Mouse (Mus musculus): ENCODE measurements at regions not wholly inside any gene's neighbourhood (a gene's known extent, or its start where the extent isn't known, plus 50 kb on each side); places are given as distances from the start of the nearest gene placed in this dataset.

DNA sequence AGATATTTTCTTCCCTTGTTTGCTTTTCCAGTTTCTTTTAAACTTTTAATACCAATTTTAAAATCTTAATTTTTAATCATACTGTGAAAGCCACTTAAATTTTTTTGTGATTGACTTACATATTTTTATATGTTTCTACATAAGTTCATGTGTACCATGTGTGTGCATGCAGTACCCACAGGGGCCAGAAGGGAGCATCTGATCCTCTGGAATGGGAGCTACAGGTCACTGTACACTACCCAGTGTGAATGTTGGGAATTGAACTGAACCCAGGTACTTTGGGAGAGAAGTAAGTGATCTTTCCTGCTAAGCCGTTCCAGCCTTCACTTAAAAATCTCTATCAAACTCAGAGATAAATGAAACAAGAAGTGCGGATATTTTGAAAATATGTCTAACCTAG lies 302.5 kb upstream of the Gm15217 start:
- ATAC-seq (replicated peaks; ENCODE audit: poor library complexity): no peak

GRCm38 (mm10) chr14:46077406-46078131 lies 301.6 kb upstream of the Gm15217 start:
- ATAC-seq (replicated peaks; ENCODE audit: poor library complexity): no peak

GRCm38 (mm10) chr14:46082646-46083045 lies 296.6 kb upstream of the Gm15217 start:
- ATAC-seq (replicated peaks; ENCODE audit: poor library complexity): no peak

DNA sequence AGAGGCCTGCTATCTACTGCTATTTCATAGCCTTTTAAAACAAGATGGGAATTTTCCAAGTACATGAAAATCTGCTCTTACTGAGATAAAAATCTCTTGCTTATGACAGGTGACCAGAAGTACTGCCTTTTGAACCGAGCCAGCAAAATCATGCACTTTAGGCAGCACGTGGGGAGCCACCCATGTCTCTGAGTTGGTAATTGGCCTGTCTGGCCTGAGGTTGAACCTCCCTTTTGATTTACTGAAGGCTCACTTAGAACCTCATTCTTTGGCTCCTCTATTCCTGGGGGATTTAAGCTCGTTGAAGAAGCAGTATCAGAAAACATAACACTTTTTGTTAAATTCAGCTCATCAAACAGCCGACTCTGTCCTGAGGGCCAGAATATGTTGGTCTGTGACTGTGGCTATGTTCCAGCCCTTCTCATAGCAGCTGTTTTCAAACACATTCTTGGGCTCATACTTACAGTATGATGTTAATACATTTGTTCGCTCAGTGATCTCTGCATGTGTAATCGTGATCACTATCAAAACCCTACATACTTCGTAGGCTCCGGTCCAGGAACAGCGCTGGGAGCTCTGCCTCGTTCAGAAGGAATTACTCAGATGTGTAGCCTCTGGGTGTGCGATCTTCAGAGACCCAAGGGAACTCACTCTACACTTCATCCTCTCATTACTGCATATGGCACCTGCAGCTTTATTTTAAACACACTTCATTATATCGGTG lies 290.1 kb upstream of the Gm15217 start:
- no peak for ATAC-seq (replicated peaks; ENCODE audit: poor library complexity)

- no peak for ATAC-seq (replicated peaks; ENCODE audit: poor library complexity)
Observed at GRCm38 (mm10) chr14:46115950-46116349, 263.3 kb upstream of the Gm15217 start.

- ATAC-seq (replicated peaks; ENCODE audit: poor library complexity): no peak
Observed at GRCm38 (mm10) chr14:46126541-46126940, 252.7 kb upstream of the Gm15217 start.

GRCm38 (mm10) chr14:46129762-46130161 lies 249.5 kb upstream of the Gm15217 start:
- ATAC-seq (replicated peaks; ENCODE audit: poor library complexity): no peak

GRCm38 (mm10) chr14:46144175-46144574 lies 235.0 kb upstream of the Gm15217 start:
- no peak for ATAC-seq (replicated peaks; ENCODE audit: poor library complexity)

- no peak for ATAC-seq (replicated peaks; ENCODE audit: poor library complexity)
Observed at GRCm38 (mm10) chr14:46144707-46145106, 234.5 kb upstream of the Gm15217 start.

GRCm38 (mm10) chr14:46145584-46145983 lies 233.6 kb upstream of the Gm15217 start:
- ATAC-seq (replicated peaks; ENCODE audit: poor library complexity): no peak

DNA sequence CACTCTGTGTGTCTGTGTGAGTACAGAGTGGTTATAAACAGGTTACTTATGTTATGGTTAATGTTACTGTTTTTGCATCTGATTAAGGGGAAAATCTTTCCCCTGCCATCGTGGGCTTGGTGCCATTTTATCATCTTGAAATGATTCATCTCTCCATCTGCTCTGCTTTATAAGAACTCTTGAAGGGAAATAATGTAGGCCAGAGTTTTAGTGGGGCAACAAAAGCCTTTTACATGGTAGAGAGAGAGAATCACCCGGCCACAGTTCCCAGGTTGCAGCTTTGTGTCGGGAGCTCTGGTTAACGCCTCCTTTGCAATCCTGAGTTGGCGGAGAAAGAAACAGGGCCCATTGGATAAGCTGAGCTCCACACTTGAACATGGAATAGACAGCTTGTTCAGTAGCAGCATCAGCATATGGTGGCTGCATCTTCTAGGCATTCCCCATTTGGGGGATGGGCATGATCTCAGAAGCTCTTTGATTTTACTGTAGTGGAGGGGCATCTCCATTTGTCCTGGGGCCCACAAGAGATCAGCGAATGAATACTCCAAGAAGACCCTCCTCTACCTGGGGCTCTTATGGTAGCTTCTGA lies 230.0 kb upstream of the Gm15217 start:
- no peak for ATAC-seq (replicated peaks; ENCODE audit: poor library complexity)

DNA sequence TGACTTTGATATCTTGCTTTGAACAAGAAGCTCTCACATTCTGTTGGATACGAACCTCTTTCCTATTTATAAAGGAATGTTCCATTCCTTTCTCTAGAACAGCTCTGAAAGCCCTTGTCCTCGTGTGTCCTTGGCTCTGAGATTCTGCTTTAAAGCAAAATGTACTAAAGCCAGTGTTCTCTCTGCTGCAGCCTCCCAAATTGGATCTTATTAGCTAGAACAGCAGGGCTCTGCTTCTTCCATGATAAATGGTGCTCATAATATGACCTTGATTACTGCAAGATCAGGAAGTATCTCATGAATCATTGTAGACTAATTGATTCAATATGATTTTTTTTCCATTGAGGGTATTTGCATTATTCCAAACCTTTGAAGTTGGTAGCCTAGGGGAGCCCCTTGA lies 220.5 kb upstream of the Gm15217 start:
- no peak for ATAC-seq (replicated peaks; ENCODE audit: poor library complexity)

DNA sequence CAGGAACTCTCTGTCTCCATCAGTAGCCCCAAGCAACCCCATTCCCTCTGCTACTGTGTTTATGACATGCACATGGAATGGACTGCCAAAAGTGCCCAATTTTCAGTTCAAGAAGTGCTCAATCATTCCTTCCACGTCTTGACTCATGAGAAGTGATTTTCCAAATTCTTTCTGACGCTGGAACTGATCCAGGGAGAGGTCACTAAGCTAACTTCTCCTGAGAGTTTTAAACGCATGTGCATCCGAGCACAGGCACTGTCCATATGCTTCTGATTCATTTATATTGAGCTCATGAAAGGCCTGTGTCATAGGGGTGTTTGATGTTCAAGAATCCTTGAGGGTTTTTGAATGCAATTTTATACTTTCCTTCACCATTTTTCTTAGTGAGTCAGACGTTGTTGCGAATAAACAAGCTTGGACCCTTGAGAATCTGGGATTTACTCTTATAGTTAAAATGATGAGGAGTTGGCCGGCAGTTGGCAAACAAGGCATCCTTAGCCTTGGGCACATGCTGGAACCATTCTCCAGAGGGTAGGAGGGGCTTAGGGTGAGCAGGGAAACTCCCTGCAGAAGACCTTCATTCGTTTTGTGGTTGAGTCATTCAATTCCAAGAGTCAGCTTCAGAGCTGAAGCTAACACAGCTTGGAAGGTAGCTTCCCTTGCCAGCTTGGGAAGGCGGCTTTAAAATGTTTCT lies 206.9 kb upstream of the Gm15217 start:
- ATAC-seq (replicated peaks; ENCODE audit: poor library complexity): no peak

- no peak for ATAC-seq (replicated peaks; ENCODE audit: poor library complexity)
Observed at GRCm38 (mm10) chr14:46172875-46173324, 206.3 kb upstream of the Gm15217 start.

GRCm38 (mm10) chr14:46174386-46174785 lies 204.8 kb upstream of the Gm15217 start:
- ATAC-seq (replicated peaks; ENCODE audit: poor library complexity): no peak

DNA sequence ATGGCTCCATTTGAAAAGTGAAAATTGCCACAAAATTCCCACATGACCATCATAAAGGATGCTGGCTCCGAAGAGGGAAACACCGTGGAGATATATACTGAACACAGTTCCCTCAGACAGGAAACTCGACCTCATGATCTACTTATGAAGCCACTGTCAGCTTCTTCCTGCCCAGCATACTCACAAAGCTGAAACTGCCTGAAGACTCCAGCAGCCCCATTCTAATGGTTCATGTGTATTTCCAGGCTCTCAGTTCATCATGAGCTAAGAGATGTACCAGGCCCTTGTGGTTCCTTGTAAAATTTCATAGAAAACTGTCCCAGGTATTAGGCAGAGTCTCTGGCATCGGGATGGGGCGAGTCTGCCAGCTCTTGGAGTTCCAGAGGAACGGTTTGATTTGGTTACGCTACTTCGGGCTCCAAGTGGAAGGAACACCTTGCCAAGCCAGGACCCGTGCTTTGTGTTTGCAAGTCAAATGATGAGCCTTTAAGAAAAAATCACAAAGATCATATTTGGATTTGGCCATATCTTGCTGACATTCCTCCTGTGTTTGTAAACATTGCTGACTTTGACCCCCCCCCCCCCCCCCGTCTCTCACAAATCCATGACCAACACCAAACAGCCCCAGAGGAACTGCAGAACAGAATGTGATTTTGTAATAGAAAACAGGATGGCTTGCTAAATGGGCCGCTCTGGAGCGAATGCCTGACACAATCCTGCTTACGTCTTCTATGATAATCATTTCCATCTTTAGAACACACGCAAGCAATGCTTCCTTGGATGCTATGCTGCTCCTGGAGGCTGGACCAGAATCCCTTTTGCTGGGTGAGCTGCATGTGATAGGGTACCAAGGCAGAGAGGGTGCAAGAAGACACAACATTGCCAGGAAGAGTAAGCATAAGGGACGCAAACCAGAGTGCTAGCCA lies 203.7 kb upstream of the Gm15217 start:
- no peak for ATAC-seq (replicated peaks; ENCODE audit: poor library complexity)

- ATAC-seq (replicated peaks; ENCODE audit: poor library complexity): 0 out of 2 replicates have a peak, but pooled peaks have one; percentile 34
Observed at GRCm38 (mm10) chr14:46179024-46179423, 200.2 kb upstream of the Gm15217 start.

DNA sequence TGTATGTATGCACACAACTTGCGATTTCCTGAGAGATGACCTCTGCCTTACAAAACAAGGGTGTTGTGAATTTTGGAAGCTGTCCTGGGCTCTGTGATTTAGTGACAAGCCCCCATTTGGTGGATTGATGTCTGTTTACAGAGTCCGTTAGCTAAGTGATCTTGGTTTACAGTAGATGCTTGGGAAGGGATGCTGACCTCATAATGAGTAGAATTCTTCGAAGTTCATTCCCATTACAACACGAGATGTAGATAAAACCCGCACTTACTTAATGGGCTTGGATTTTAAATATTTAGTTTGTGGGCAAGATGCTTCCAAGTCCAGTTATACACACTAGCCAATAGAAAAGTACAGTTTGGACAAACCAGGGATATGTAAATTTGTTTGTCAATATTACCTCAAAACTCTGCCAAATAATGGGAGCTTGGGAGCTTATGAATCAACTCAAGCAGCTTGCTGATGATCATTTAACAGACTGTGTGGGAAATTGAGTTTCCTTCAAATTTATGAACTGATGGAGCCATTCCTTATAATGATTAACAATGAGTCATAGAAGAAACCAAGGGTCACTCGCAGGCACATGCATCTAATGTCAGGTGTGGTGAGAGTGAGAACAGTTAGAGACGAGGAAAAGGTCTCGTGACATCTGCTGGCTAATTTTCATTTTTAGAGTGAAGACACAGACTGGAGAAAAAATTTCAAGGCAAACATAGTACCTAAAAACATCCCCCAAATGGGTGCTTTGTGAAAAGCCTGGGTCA lies 187.4 kb upstream of the Gm15217 start:
- no peak for ATAC-seq (replicated peaks; ENCODE audit: poor library complexity)

- ATAC-seq (replicated peaks; ENCODE audit: poor library complexity): no peak
Observed at GRCm38 (mm10) chr14:46193577-46193976, 185.6 kb upstream of the Gm15217 start.

GRCm38 (mm10) chr14:46195939-46196338 lies 183.3 kb upstream of the Gm15217 start:
- ATAC-seq (replicated peaks; ENCODE audit: poor library complexity): no peak; the same call in 1 of the 2 replicates
